ENCODE assay signal across 21 mouse cellular contexts in the genomic region with DNA sequence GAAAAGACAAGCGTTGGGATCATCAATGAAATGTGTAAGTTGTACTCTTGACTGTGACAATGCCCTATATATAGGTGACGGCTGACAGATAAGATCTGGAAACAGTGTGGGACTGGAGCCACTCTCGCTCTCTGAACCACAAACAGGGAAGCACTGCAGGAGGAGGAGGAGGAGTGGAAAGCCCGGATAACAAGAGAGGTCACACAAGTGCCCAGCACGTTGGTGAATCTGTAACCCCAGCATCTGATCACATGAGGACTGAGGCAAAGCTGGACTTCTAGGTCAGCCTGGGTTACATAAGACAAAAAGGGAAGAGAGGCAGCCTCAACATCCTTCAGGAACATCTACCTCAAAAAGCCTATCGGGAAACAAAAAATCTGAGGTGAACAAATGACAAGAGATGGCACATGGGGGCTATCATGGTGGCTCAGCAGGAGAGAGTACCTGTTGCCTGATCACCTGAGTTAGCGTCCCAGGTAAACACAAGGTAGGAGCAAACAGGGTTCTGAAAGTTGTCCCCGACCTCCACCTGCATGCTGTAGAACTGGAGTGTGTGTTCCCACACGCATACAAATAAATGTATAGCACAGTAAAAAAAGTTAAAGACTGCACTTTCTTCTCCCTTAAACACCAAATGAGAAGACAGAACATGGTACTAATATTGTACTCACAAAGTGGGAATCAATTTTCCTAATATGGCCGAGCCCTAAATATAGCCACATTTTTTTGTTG. TPM values are rescaled to one million over a fixed set of nuclear protein-coding genes. Genes with fewer than 3 reads are reported as not detected.
DNase-seq lines count a peak whose midpoint lies in the region; ATAC-seq and TF ChIP-seq lines count a peak whose summit lies in the region.
"Had no signal": no experiment of that assay in that cellular context is flagged by ENCODE, and none has a peak within 500 bp of the region (broad histone marks: within the 10 kb centered on the region; RNA-seq: fewer than 3 reads in every experiment).

No protein-coding gene starts in this region.

- H3K9ac ChIP-seq in kidney, embryonic 15.5 days: no peak overlapping the region
- peak overlapping the region; percentile 22 for H3K9ac ChIP-seq in liver, postnatal 0 days (replicated peaks)
- H3K9ac ChIP-seq: embryonic facial prominence, embryonic 15.5 days; forebrain, embryonic 12.5 days; hindbrain, embryonic 14.5 days; intestine, embryonic 15.5 days; midbrain, embryonic 12.5 days had no signal

- 74% methylated on average over 10 of the region's 10 CpGs for WGBS in kidney, embryonic 15.5 days
- 52% methylated on average over 10 of the region's 10 CpGs for WGBS in liver, postnatal 0 days (ENCODE audit: insufficient replicate concordance)
- WGBS in limb, embryonic 10.5 days: 86% methylated on average over 10 of the region's 10 CpGs

- H3K4me3 ChIP-seq in kidney, embryonic 15.5 days (replicated peaks): no peak overlapping the region
- H3K4me3 ChIP-seq in liver, postnatal 0 days (ENCODE audit: low read depth, low read length): peak overlapping the region; percentile 88
- H3K4me3 ChIP-seq in limb, embryonic 10.5 days: no peak overlapping the region
- H3K4me3 ChIP-seq: embryonic facial prominence, embryonic 15.5 days; forebrain, embryonic 12.5 days; intestine, embryonic 15.5 days; midbrain, embryonic 12.5 days had no signal

- H3K4me2 ChIP-seq in kidney, embryonic 15.5 days: no peak overlapping the region
- peak overlapping the region; percentile 88 for H3K4me2 ChIP-seq in liver, postnatal 0 days (ENCODE audit: low read depth, low read length)
- H3K4me2 ChIP-seq: embryonic facial prominence, embryonic 15.5 days; forebrain, embryonic 12.5 days; intestine, embryonic 15.5 days; midbrain, embryonic 12.5 days had no signal

- TF ChIP-seq EP300 in liver, postnatal 0 days (IDR thresholded peaks at IDR 0.05; ENCODE audit: low read depth): no peak

- TF ChIP-seq CTCF in liver, postnatal 0 days (IDR thresholded peaks at IDR 0.05; ENCODE audit: low read depth): no peak

- H3K4me1 ChIP-seq in kidney, embryonic 15.5 days: peaks cover 23% of the 10 kb centered on the region
- H3K4me1 ChIP-seq in liver, postnatal 0 days (ENCODE audit: insufficient read depth): peaks cover 19% of the 10 kb centered on the region
- peaks cover 10% of the 10 kb centered on the region for H3K4me1 ChIP-seq in limb, embryonic 10.5 days

- no peaks in the 10 kb centered on the region for H3K27me3 ChIP-seq in kidney, embryonic 15.5 days
- H3K27me3 ChIP-seq in liver, postnatal 0 days (ENCODE audit: insufficient read depth, low read length): no peaks in the 10 kb centered on the region
- no peaks in the 10 kb centered on the region for H3K27me3 ChIP-seq in limb, embryonic 10.5 days (ENCODE audit: low read depth, poor library complexity, severe bottlenecking)
- H3K27me3 ChIP-seq: embryonic facial prominence, embryonic 15.5 days; forebrain, embryonic 12.5 days; intestine, embryonic 15.5 days had no signal

- H3K36me3 ChIP-seq in kidney, embryonic 15.5 days: no peaks in the 10 kb centered on the region
- H3K36me3 ChIP-seq in liver, postnatal 0 days (replicated peaks; ENCODE audit: insufficient read depth, low read length): no peaks in the 10 kb centered on the region
- no peaks in the 10 kb centered on the region for H3K36me3 ChIP-seq in limb, embryonic 10.5 days
- H3K36me3 ChIP-seq: embryonic facial prominence, embryonic 15.5 days; forebrain, embryonic 12.5 days; intestine, embryonic 15.5 days; midbrain, embryonic 12.5 days had no signal

- no peaks in the 10 kb centered on the region for H3K9me3 ChIP-seq in kidney, embryonic 15.5 days (replicated peaks)
- H3K9me3 ChIP-seq in liver, postnatal 0 days (ENCODE audit: low read length): no peaks in the 10 kb centered on the region
- H3K9me3 ChIP-seq in limb, embryonic 10.5 days (replicated peaks): no peaks in the 10 kb centered on the region
- H3K9me3 ChIP-seq: embryonic facial prominence, embryonic 15.5 days; forebrain, embryonic 12.5 days; intestine, embryonic 15.5 days; midbrain, embryonic 12.5 days had no signal

- no peak overlapping the region for H3K27ac ChIP-seq in kidney, embryonic 15.5 days
- 0 out of 2 replicates have a peak overlapping the region, but pooled peaks have one; percentile 37 for H3K27ac ChIP-seq in liver, postnatal 0 days (ENCODE audit: low read depth)
- no peak overlapping the region for H3K27ac ChIP-seq in limb, embryonic 10.5 days
- H3K27ac ChIP-seq: embryonic facial prominence, embryonic 15.5 days; forebrain, embryonic 12.5 days; hindbrain, embryonic 14.5 days; intestine, embryonic 15.5 days; midbrain, embryonic 12.5 days had no signal

- peak; percentile 32 for DNase-seq in cerebellum, adult 9-11 months
- DNase-seq in cerebellum, postnatal 14 days: no peak
- DNase-seq in kidney, adult 8-10 months: peak; percentile 86 to 89
- peak; percentile 72 to 89 for DNase-seq in kidney, postnatal 25 days
- DNase-seq in liver, postnatal 0 days: no peak
- DNase-seq in limb, embryonic 10.5 days (ENCODE audit: low spot score): no peak
- DNase-seq in retina, postnatal 1 day: no peak
- DNase-seq: adrenal gland, adult 8-10 months; cerebellum, adult 11 months; gastrocnemius, postnatal 14 days; heart, postnatal 14 days; layer of hippocampus, adult 9-11 months; lung, postnatal 14 days; right cerebral cortex, postnatal 25 days; thymus, postnatal 25 days had no signal

- no peak for ATAC-seq in kidney, embryonic 15.5 days (replicated peaks; ENCODE audit: low FRiP score)
- no peak for ATAC-seq in liver, postnatal 0 days
- ATAC-seq: intestine, embryonic 15.5 days had no signal

RNA-seq across cellular contexts. Expression of gene Fnip2, which starts 2.6 kb away (rescaled TPM):
- 3.8 and 4.8 TPM in 2 replicates for polyA plus RNA-seq in kidney, embryonic 15.5 days (2015; fragmentation: Nextera tagmentation; extraction: Ambion mirVana)
- polyA plus RNA-seq in liver, postnatal 0 days (2015; fragmentation: Nextera tagmentation; extraction: Ambion mirVana): 2.4 and 3.0 TPM in 2 replicates
- polyA plus RNA-seq in limb, embryonic 10.5 days (2016; fragmentation: Nextera tagmentation; extraction: Ambion mirVana): 5.2 and 5.7 TPM in 2 replicates

RNA-seq across cellular contexts. Expression of gene Ppid, which starts 26.1 kb away (rescaled TPM):
- 168 and 181 TPM in 2 replicates for polyA plus RNA-seq in kidney, embryonic 15.5 days (2015; fragmentation: Nextera tagmentation; extraction: Ambion mirVana)
- 31.5 and 36.6 TPM in 2 replicates for polyA plus RNA-seq in liver, postnatal 0 days (2015; fragmentation: Nextera tagmentation; extraction: Ambion mirVana)
- polyA plus RNA-seq in limb, embryonic 10.5 days (2016; fragmentation: Nextera tagmentation; extraction: Ambion mirVana): 245 and 281 TPM in 2 replicates

Comparison
In these comparisons a context has a peak if more than half of its experiments do, and no peak if none do; other contexts are left out.
1. DNase-seq: peak in cerebellum, adult 9-11 months (single experiment), kidney, adult 8-10 months (2 of 2) and kidney, postnatal 25 days (2 of 2); none in cerebellum, postnatal 14 days (0 of 2), liver, postnatal 0 days (single experiment), limb, embryonic 10.5 days (single experiment) and retina, postnatal 1 day (single experiment).